Mouse (Mus musculus) stomach, postnatal 0 days (tissue): ENCODE measurements around the gene Thrb.

Source experiments
- CTCF ChIP-seq: IDR thresholded peaks from 2 replicates; pipeline ENCODE4 v1.5.1; 2016; ENCODE audit warnings: antibody characterized with exemption, low read depth, mild to moderate bottlenecking, moderate library complexity
- EP300 ChIP-seq: optimal IDR thresholded peaks from 2 replicates; pipeline ENCODE3; 2016; ENCODE audit warnings: antibody characterized with exemption

GRCm38 (mm10) chr14:18008524-18008923 lies 348.5 kb downstream of the Thrb start:
- TF ChIP-seq CTCF: no peak
- no peak for TF ChIP-seq EP300
